Mouse (Mus musculus): ENCODE measurements around the gene Ano1. TPM values are rescaled to one million over a fixed set of nuclear protein-coding genes. Genes with fewer than 3 reads are reported as not detected.

Gene Ano1
- total and polyA plus RNA-seq, 2 experiments from 2014 or later: 5.8 to 8.3 TPM

- DNase-seq (ENCODE audit: low spot score) (no peak), ATAC-seq (no peak)
- H3K9ac ChIP-seq (replicated peaks; ENCODE audit: low read length): no peak overlapping the region
- H3K4me2 ChIP-seq (ENCODE audit: low read depth, low read length): no peak overlapping the region
- no peak overlapping the region for H3K4me3 ChIP-seq (ENCODE audit: low read length)
- H3K4me1 ChIP-seq (ENCODE audit: insufficient read depth, low read length): no peaks in the 10 kb centered on the region
- WGBS: 76% methylated on average over 9 of the region's 9 CpGs
- H3K9me3 ChIP-seq (ENCODE audit: low read length): no peaks in the 10 kb centered on the region
- TF ChIP-seq CTCF (IDR thresholded peaks at IDR 0.05; ENCODE audit: low read depth): no peak
- no peaks in the 10 kb centered on the region for H3K27me3 ChIP-seq (ENCODE audit: insufficient read depth, low read length)
- no peaks in the 10 kb centered on the region for H3K36me3 ChIP-seq (ENCODE audit: insufficient read depth, low read length)
- H3K27ac ChIP-seq: no peak overlapping the region
Observed at GRCm38 (mm10) chr7:144769434-144770080, 17.8 kb upstream of the Ano1 start.

- ATAC-seq (no peak), DNase-seq (ENCODE audit: low spot score) (no peak)
- Histone ChIP-seq H3K4me2 (ENCODE audit: low read depth, low read length) (no peak overlapping the region), H3K4me1 (ENCODE audit: insufficient read depth, low read length) (no peaks in the 10 kb centered on the region), H3K9ac (replicated peaks; ENCODE audit: low read length) (no peak overlapping the region), H3K27ac (no peak overlapping the region), H3K9me3 (ENCODE audit: low read length) (no peaks in the 10 kb centered on the region), H3K27me3 (ENCODE audit: insufficient read depth, low read length) (no peaks in the 10 kb centered on the region), H3K4me3 (ENCODE audit: low read length) (no peak overlapping the region), H3K36me3 (ENCODE audit: insufficient read depth, low read length) (no peaks in the 10 kb centered on the region)
- 92% methylated on average over 1 of the region's 1 CpGs for WGBS
- TF ChIP-seq CTCF (IDR thresholded peaks at IDR 0.05; ENCODE audit: low read depth): no peak
Observed at GRCm38 (mm10) chr7:144768845-144769244, 17.1 kb upstream of the Ano1 start.

- Histone ChIP-seq H3K4me3 (ENCODE audit: low read length) (no peak overlapping the region), H3K27ac (no peak overlapping the region), H3K9me3 (ENCODE audit: low read length) (no peaks in the 10 kb centered on the region), H3K4me1 (ENCODE audit: insufficient read depth, low read length) (no peaks in the 10 kb centered on the region), H3K27me3 (ENCODE audit: insufficient read depth, low read length) (no peaks in the 10 kb centered on the region), H3K36me3 (ENCODE audit: insufficient read depth, low read length) (no peaks in the 10 kb centered on the region), H3K4me2 (ENCODE audit: low read depth, low read length) (no peak overlapping the region), H3K9ac (replicated peaks; ENCODE audit: low read length) (no peak overlapping the region)
- 53% methylated on average over 11 of the region's 11 CpGs for WGBS
- ATAC-seq (peak; percentile 54), DNase-seq (ENCODE audit: low spot score) (peak; percentile 71)
- TF ChIP-seq CTCF (IDR thresholded peaks at IDR 0.05; ENCODE audit: low read depth): no peak
Observed at GRCm38 (mm10) chr7:144764537-144765282, 12.9 kb upstream of the Ano1 start.

GRCm38 (mm10) chr7:144764013-144764412 is 12.2 kb upstream of the Ano1 start:
- H3K36me3 ChIP-seq (ENCODE audit: insufficient read depth, low read length): no peaks in the 10 kb centered on the region
- H3K9ac ChIP-seq (replicated peaks; ENCODE audit: low read length): no peak overlapping the region
- no peak overlapping the region for H3K4me2 ChIP-seq (ENCODE audit: low read depth, low read length)
- ATAC-seq (0 out of 2 replicates have a peak, but pooled peaks have one; percentile 4), DNase-seq (ENCODE audit: low spot score) (no peak)
- TF ChIP-seq CTCF (IDR thresholded peaks at IDR 0.05; ENCODE audit: low read depth): no peak
- no peak overlapping the region for H3K27ac ChIP-seq
- no peak overlapping the region for H3K4me3 ChIP-seq (ENCODE audit: low read length)
- 91% methylated on average over 2 of the region's 2 CpGs for WGBS
- H3K4me1 ChIP-seq (ENCODE audit: insufficient read depth, low read length): no peaks in the 10 kb centered on the region
- H3K9me3 ChIP-seq (ENCODE audit: low read length): no peaks in the 10 kb centered on the region
- H3K27me3 ChIP-seq (ENCODE audit: insufficient read depth, low read length): no peaks in the 10 kb centered on the region

GRCm38 (mm10) chr7:144762496-144763235 is 10.9 kb upstream of the Ano1 start:
- Histone ChIP-seq H3K9me3 (ENCODE audit: low read length) (no peaks in the 10 kb centered on the region), H3K4me1 (ENCODE audit: insufficient read depth, low read length) (no peaks in the 10 kb centered on the region), H3K27me3 (ENCODE audit: insufficient read depth, low read length) (no peaks in the 10 kb centered on the region), H3K27ac (no peak overlapping the region), H3K9ac (replicated peaks; ENCODE audit: low read length) (no peak overlapping the region), H3K4me2 (ENCODE audit: low read depth, low read length) (no peak overlapping the region), H3K4me3 (ENCODE audit: low read length) (no peak overlapping the region), H3K36me3 (ENCODE audit: insufficient read depth, low read length) (no peaks in the 10 kb centered on the region)
- no peak for TF ChIP-seq CTCF (IDR thresholded peaks at IDR 0.05; ENCODE audit: low read depth)
- ATAC-seq: no peak
- DNase-seq (ENCODE audit: low spot score): no peak
- 56% methylated on average over 16 of the region's 16 CpGs for WGBS

GRCm38 (mm10) chr7:144760228-144760627 is 8.5 kb upstream of the Ano1 start:
- TF ChIP-seq CTCF (IDR thresholded peaks at IDR 0.05; ENCODE audit: low read depth): no peak
- Histone ChIP-seq H3K9ac (replicated peaks; ENCODE audit: low read length) (no peak overlapping the region), H3K4me3 (ENCODE audit: low read length) (no peak overlapping the region), H3K27ac (peak overlapping the region; percentile 64; the same call in 1 of the 2 replicates), H3K36me3 (ENCODE audit: insufficient read depth, low read length) (no peaks in the 10 kb centered on the region), H3K4me2 (ENCODE audit: low read depth, low read length) (no peak overlapping the region), H3K9me3 (ENCODE audit: low read length) (no peaks in the 10 kb centered on the region), H3K4me1 (ENCODE audit: insufficient read depth, low read length) (no peaks in the 10 kb centered on the region), H3K27me3 (ENCODE audit: insufficient read depth, low read length) (no peaks in the 10 kb centered on the region)
- 50% methylated on average over 9 of the region's 9 CpGs for WGBS
- ATAC-seq (0 out of 2 replicates have a peak, but pooled peaks have one; percentile 41), DNase-seq (ENCODE audit: low spot score) (peak; percentile 38)

Data from hindbrain, postnatal 0 days (tissue).